Comparison of ENCODE assay signal across 1 mouse cellular context in genomic region chr15:81416763-81417310, GRCm38 (mm10).
TF ChIP-seq lines count a peak whose summit lies in the region.

No protein-coding gene starts in this region.

TF ChIP-seq in MEL, 35 proteins besides CTCF, POLR2A, EP300 and RAD21:
- TF ChIP-seq MYC (IDR thresholded peaks at IDR 0.05; ENCODE audit: low read depth, low read length): peak; percentile 56; the same call in 1 of the 2 replicates
- TF ChIP-seq SIN3A (IDR thresholded peaks at IDR 0.05; ENCODE audit: low read length): peak; percentile 54; the same call in 1 of the 2 replicates
- peak; percentile 72; the same call in 1 of the 2 replicates for TF ChIP-seq MAX (IDR thresholded peaks at IDR 0.05; ENCODE audit: low read length)
- peak; percentile 88 for TF ChIP-seq MXI1 (IDR thresholded peaks at IDR 0.05; ENCODE audit: low read depth, low read length)
- 0 out of 2 replicates have a peak, but pooled peaks have one; percentile 9 for TF ChIP-seq USF1 (IDR thresholded peaks at IDR 0.05; ENCODE audit: low read depth, low read length)
